Mouse (Mus musculus) forebrain, postnatal 0 days (tissue): ENCODE results near the gene Pitpna. TPM values are rescaled to one million over a fixed set of nuclear protein-coding genes. Genes with fewer than 3 reads are reported as not detected.
"Not testable (repeated sequence)": the region's sequence is repeated elsewhere in the genome, so short reads cannot be mapped to it uniquely, and the experiment has no call there.

Source experiments
- ATAC-seq: fragments of 200-750 bp; cut with Nextera tagmentation; 2 replicates; pipeline ENCODE4 v1.8.0; 2017; ENCODE audit warnings: mild to moderate bottlenecking, moderate library complexity
- DNase-seq: peaks from one replicate; pipeline ENCODE4 v3.0.0-alpha.2; 2015
- H3K27ac ChIP-seq: fragments of 300-500 bp; sonication (generic); 2 replicates; pipeline ENCODE4 v1.5.1; 2014; ENCODE audit warnings: low read depth, mild to moderate bottlenecking, antibody characterized with exemption, low read length, moderate library complexity, mixed read lengths
- H3K27me3 ChIP-seq: fragments of 300-500 bp; sonication (generic); 2 replicates; pipeline ENCODE4 v1.6.1; 2014; ENCODE audit warnings: mild to moderate bottlenecking, low read length, mixed read lengths; ENCODE audit not compliant: insufficient read depth
- H3K36me3 ChIP-seq: fragments of 300-500 bp; sonication (generic); 2 replicates; pipeline ENCODE4 v1.6.1; 2014; ENCODE audit warnings: mild to moderate bottlenecking, moderate library complexity; ENCODE audit not compliant: insufficient read depth
- H3K4me1 ChIP-seq: fragments of 300-500 bp; sonication (generic); 2 replicates; pipeline ENCODE4 v1.6.1; 2014; ENCODE audit warnings: antibody characterized with exemption; ENCODE audit not compliant: insufficient read depth
- H3K4me2 ChIP-seq: fragments of 300-500 bp; sonication (generic); 2 replicates; pipeline ENCODE4 v1.6.1; 2014; ENCODE audit warnings: low read depth, mild to moderate bottlenecking, moderate library complexity
- H3K4me3 ChIP-seq: fragments of 300-500 bp; sonication (generic); 2 replicates; pipeline ENCODE4 v1.5.1; 2014; ENCODE audit warnings: low read depth, low read length, mixed read lengths
- H3K9ac ChIP-seq: fragments of 300-500 bp; sonication (generic); 2 replicates; pipeline ENCODE4 v1.6.1; 2014; ENCODE audit warnings: mild to moderate bottlenecking
- H3K9me3 ChIP-seq: fragments of 300-500 bp; sonication (generic); 2 replicates; pipeline ENCODE4 v1.6.1; 2016; ENCODE audit warnings: low read length
- CTCF ChIP-seq: sonication (generic); IDR thresholded peaks from 2 replicates; pipeline ENCODE4 v1.5.1; 2016; ENCODE audit warnings: antibody characterized with exemption, control low read depth, low read depth
- WGBS: fragments of 180-500 bp; shearing (Covaris S2); extraction: QIAGEN DNeasy Blood & Tissue Kit; methylation state at CpG from one replicate; pipeline ENCODE4 v1.1.7; 2014; 5-methylcytosine and 5-hydroxymethylcytosine counted together
- polyA plus RNA-seq: library from polyadenylated mRNA; unstranded; fragments of >200 nt; fragmentation: Nextera tagmentation; extraction: Ambion mirVana; gene quantifications from 2 replicates; pipeline ENCODE4 v1.2.1, GENCODE M21; 2015
- total RNA-seq: library from RNA; depleted of rRNA; stranded (reverse); fragments of >200 nt; gene quantifications from 2 replicates; pipeline ENCODE4 v1.2.3, GENCODE M21; 2014

Gene Pitpna
- total and polyA plus RNA-seq, 2 experiments from 2014 or later: 95.7 to 101 TPM

DNA sequence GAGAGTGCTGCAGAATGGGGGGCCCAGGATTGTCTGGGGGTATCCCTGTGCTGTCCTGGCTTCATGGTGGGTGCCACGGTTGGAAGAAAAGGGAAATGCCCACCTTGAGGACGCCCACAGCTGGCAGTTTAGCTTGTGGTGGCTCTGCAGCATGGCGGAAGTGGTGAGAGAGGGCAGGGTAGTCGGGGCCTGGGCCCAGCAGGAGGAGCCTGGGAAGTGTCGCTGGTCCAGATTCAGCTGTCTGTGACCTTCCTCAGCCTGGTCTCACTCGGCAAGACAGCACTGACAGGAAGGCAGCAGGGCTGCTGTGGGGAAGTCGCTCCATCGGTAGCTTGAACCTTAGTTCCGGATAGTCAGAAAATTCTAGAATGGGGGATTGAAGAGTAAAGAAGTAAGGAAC lies 6.5 kb downstream of the Pitpna start:
- H3K4me1 ChIP-seq: peaks cover 4% of the 10 kb centered on the region; the same call in 1 of the 2 replicates
- H3K4me2 ChIP-seq: no peak overlapping the region
- DNase-seq (no peak), ATAC-seq (no peak)
- no peak overlapping the region for H3K4me3 ChIP-seq
- peaks cover 44% of the 10 kb centered on the region for H3K36me3 ChIP-seq
- WGBS: 84% methylated on average over 9 of the region's 9 CpGs
- no peaks in the 10 kb centered on the region for H3K27me3 ChIP-seq
- no peaks in the 10 kb centered on the region for H3K9me3 ChIP-seq
- H3K9ac ChIP-seq: no peak overlapping the region
- H3K27ac ChIP-seq: no peak overlapping the region
- no peak for TF ChIP-seq CTCF

DNA sequence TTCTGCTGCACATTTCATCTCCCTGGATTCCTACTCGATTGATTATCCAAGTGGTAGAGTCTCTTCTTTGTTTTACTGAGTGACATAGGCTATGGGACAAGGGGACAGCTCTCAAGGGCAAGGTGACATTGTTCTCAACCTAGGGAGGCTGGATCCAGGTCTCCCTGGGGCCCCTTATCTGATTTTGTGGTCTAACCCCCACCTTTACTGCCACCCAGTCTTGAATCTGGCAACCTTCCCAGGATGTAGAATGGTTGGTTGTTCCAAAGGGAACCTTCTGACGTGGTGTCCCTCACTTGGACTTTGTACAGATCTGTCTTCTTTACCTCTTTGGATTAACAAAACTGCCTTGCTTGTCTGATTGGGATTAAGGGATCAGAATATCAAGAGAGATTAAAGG lies 7.5 kb downstream of the Pitpna start:
- WGBS: 49% methylated on average over 2 of the region's 2 CpGs

DNA sequence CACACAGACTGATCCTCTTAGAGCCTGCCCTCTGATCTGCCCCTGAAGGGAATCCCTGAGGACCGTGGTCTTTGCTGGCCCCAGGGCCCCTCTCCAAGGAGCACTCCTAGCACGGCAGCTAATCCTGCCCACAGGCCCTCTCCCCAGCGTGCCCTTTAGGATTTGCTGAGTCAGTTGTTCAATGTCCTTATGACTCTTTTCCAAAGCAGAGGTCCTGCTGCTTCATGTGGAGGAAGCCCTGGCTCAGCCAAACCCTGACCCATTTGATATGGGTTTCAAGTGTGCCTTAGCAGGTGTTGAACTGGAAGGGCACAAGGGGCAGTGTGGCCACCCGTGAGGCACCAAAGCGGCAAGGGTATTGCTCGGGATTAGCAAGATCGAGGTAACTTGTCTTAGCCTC lies 7.9 kb downstream of the Pitpna start:
- no peak for TF ChIP-seq CTCF
- DNase-seq: no peak
- Histone ChIP-seq H3K9ac (no peak overlapping the region), H3K9me3 (no peaks in the 10 kb centered on the region), H3K4me2 (no peak overlapping the region), H3K4me3 (no peak overlapping the region), H3K36me3 (peaks cover 54% of the 10 kb centered on the region), H3K4me1 (no peaks in the 10 kb centered on the region), H3K27me3 (no peaks in the 10 kb centered on the region), H3K27ac (no peak overlapping the region)
- no peak for ATAC-seq
- 54% methylated on average over 7 of the region's 7 CpGs for WGBS

More for the DNA sequence above, 7.5 kb downstream of the Pitpna start:
- no peak overlapping the region for H3K4me2 ChIP-seq
- no peak overlapping the region for H3K27ac ChIP-seq
- no peaks in the 10 kb centered on the region for H3K4me1 ChIP-seq
- peaks cover 50% of the 10 kb centered on the region for H3K36me3 ChIP-seq
- H3K4me3 ChIP-seq: no peak overlapping the region
- no peak for TF ChIP-seq CTCF
- H3K9me3 ChIP-seq: no peaks in the 10 kb centered on the region
- ATAC-seq: no peak
- no peaks in the 10 kb centered on the region for H3K27me3 ChIP-seq
- DNase-seq: no peak
- no peak overlapping the region for H3K9ac ChIP-seq

DNA sequence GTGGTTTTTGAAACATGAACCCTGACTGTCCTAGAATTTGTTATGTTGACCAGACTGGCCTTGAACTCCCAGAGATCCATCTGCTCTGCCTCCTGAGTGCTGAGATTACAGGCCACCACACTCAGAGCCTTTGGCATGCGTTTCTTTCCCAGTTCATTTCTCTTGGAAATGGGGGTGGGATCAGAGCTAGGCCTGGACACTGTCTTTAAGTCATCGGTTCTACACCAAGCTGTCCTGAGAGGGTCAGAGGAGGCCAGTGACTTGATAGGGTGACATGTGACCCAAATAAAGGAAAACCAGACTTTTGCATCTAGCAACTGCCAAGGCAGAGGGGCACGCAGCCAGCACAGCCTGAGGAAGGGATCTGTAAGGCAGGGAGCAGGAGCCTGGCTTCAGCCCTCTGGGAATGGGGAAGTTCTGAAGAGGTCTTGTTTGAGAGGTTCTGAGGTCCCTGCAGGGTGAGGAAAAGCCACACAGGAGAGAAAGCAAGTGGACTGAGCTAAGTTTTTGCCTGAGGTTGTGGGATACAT lies 8.9 kb downstream of the Pitpna start:
- Histone ChIP-seq H3K9me3 (no peaks in the 10 kb centered on the region), H3K27ac (no peak overlapping the region), H3K4me1 (no peaks in the 10 kb centered on the region), H3K36me3 (peaks cover 64% of the 10 kb centered on the region), H3K9ac (no peak overlapping the region), H3K4me3 (no peak overlapping the region), H3K4me2 (no peak overlapping the region), H3K27me3 (no peaks in the 10 kb centered on the region)
- ATAC-seq (no peak), DNase-seq (no peak)
- WGBS: 90% methylated on average over 3 of the region's 3 CpGs
- no peak for TF ChIP-seq CTCF

DNA sequence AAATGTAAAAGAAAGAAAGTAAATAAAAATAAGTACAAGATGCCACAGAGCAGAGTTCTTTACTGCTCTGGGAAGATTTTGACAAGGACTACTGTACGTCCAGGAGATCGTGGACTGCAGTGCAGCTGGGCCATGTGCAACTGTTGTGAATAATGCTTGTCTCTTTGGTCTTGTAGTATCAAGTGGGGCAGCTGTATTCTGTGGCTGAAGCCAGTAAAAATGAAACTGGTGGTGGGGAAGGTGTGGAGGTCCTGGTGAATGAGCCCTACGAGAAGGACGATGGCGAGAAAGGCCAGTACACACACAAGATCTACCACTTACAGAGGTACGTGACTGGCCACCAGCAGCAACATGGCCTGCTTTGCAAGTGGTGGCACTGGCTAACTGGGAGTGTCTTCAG lies 10.1 kb downstream of the Pitpna start:
- 92% methylated on average over 6 of the region's 6 CpGs for WGBS
- Histone ChIP-seq H3K4me1 (no peaks in the 10 kb centered on the region), H3K4me2 (no peak overlapping the region), H3K27ac (no peak overlapping the region), H3K27me3 (no peaks in the 10 kb centered on the region), H3K9me3 (no peaks in the 10 kb centered on the region), H3K4me3 (no peak overlapping the region), H3K9ac (no peak overlapping the region), H3K36me3 (peaks cover 68% of the 10 kb centered on the region)
- no peak for TF ChIP-seq CTCF
- DNase-seq (no peak), ATAC-seq (no peak)

DNA sequence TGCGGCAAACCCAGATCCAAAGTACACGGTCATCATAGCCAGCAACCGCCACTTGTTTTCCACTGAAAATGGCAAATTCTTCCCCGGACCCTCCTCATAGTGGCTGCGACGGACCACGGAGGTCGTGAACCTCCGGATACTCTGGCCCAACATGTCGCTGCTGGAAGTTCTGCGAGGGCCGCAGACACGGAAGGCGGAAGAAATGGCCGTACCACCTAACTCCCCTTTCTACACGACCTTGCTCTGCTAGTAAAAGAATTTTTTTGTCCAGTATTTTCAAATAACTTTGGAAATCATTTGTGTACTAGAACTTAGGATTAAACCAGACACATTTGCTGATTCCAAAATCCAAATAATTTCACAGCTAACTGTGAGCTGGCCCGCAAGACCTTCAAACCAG lies 11.9 kb downstream of the Pitpna start:
- not testable (repeated sequence) for H3K4me2 ChIP-seq, ATAC-seq, H3K9me3 ChIP-seq, DNase-seq, H3K9ac ChIP-seq, H3K27me3 ChIP-seq, H3K27ac ChIP-seq, H3K4me1 ChIP-seq, H3K4me3 ChIP-seq
- H3K36me3 ChIP-seq: peaks cover 72% of the 10 kb centered on the region
- 94% methylated on average over 16 of the region's 17 CpGs for WGBS

DNA sequence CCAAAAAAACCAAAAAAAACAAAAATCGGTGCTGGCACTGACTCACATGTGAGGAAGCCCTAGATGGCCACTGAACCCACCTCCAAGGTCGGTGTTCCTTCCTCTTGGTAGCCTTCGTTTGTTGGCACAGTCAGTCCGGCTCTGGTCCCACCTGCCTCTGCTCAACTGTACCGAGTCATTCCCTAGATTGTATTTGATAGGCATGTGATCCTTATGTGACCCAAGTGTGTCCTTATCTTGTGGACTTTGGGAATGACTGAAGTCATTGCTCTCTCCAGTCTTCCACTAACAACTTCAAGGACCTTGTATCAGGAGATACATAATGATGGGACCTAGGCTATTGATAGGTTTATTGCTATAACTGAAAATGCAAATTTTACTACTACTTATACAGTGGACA lies 16.9 kb downstream of the Pitpna start:
- Histone ChIP-seq H3K4me3 (no peak overlapping the region), H3K27me3 (no peaks in the 10 kb centered on the region), H3K4me1 (no peaks in the 10 kb centered on the region), H3K36me3 (peaks cover 69% of the 10 kb centered on the region), H3K9me3 (no peaks in the 10 kb centered on the region), H3K4me2 (no peak overlapping the region), H3K9ac (no peak overlapping the region), H3K27ac (no peak overlapping the region)
- WGBS: 92% methylated on average over 5 of the region's 5 CpGs
- ATAC-seq (no peak), DNase-seq (no peak)
- TF ChIP-seq CTCF: no peak

DNA sequence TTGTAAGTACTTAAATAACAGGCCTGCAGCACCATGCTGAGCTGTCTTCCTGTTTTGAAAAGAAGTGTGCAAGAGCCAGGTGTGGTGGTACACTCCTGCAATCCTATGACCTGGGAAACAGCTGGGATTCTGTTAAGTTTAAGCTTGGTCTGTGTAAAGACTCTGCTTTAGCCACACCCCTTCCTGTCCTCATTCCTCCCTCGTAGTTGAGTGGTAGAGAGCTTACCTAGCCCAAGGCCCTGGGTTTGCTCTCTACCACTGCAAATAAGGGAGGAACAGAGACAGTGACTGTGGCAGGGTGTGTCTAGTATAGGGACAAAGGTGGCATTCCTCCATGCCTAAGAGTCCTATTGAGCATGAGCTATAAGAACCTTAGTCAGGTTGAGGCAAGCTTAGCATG lies 17.4 kb downstream of the Pitpna start:
- H3K9me3 ChIP-seq: no peaks in the 10 kb centered on the region
- H3K27me3 ChIP-seq: no peaks in the 10 kb centered on the region
- 78% methylated on average over 1 of the region's 1 CpGs for WGBS
- H3K27ac ChIP-seq: no peak overlapping the region
- no peak overlapping the region for H3K4me3 ChIP-seq
- H3K36me3 ChIP-seq: peaks cover 69% of the 10 kb centered on the region
- ATAC-seq: no peak
- DNase-seq: no peak
- H3K4me2 ChIP-seq: no peak overlapping the region
- no peak overlapping the region for H3K9ac ChIP-seq
- TF ChIP-seq CTCF: no peak
- H3K4me1 ChIP-seq: no peaks in the 10 kb centered on the region
